Mouse (Mus musculus): ENCODE results near the gene Ext2. TPM values are rescaled to one million over a fixed set of nuclear protein-coding genes. Genes with fewer than 3 reads are reported as not detected.

Ext2 gene
- polyA plus RNA-seq, 1 experiment from 2014 or later: 69.8 TPM

GRCm38 (mm10) chr2:93647051-93647923 is 175.1 kb downstream of the Ext2 start:
- H3K27ac ChIP-seq (replicated peaks; ENCODE audit: low read depth, low read length): peak overlapping the region; percentile 47; the same call in 1 of the 2 replicates
- ATAC-seq (ENCODE audit: insufficient number of reproducible peaks, low FRiP score, low TSS enrichment, low read depth) (no peak), DNase-seq (ENCODE audit: low spot score) (peak; percentile 75)
- peak overlapping the region; percentile 82 for H3K4me2 ChIP-seq (ENCODE audit: low read depth, severe bottlenecking)
- no peaks in the 10 kb centered on the region for H3K9me3 ChIP-seq (ENCODE audit: control insufficient read depth, low read length)
- no peaks in the 10 kb centered on the region for H3K36me3 ChIP-seq (ENCODE audit: control insufficient read depth, insufficient read depth, low read length)
- peaks cover 29% of the 10 kb centered on the region for H3K4me1 ChIP-seq (ENCODE audit: control insufficient read depth, insufficient read depth, low read length)
- peak overlapping the region; percentile 72 for H3K4me3 ChIP-seq (ENCODE audit: low read depth, low read length)
- H3K9ac ChIP-seq (ENCODE audit: low read length): peak overlapping the region; percentile 61
- peaks cover 55% of the 10 kb centered on the region for H3K27me3 ChIP-seq (ENCODE audit: control insufficient read depth, insufficient read depth, low read length)
- WGBS: under 1% methylated on average over 44 of the region's 44 CpGs

GRCm38 (mm10) chr2:93645626-93646320 is 176.6 kb downstream of the Ext2 start:
- DNase-seq (ENCODE audit: low spot score) (peak; percentile 73), ATAC-seq (ENCODE audit: insufficient number of reproducible peaks, low FRiP score, low TSS enrichment, low read depth) (no peak)
- peaks cover 38% of the 10 kb centered on the region for H3K4me1 ChIP-seq (ENCODE audit: control insufficient read depth, insufficient read depth, low read length)
- peak overlapping the region; percentile 82 for H3K4me2 ChIP-seq (ENCODE audit: low read depth, severe bottlenecking)
- H3K9me3 ChIP-seq (ENCODE audit: control insufficient read depth, low read length): no peaks in the 10 kb centered on the region
- H3K27ac ChIP-seq (replicated peaks; ENCODE audit: low read depth, low read length): 0 out of 2 replicates have a peak overlapping the region, but pooled peaks have one; percentile 36
- no peaks in the 10 kb centered on the region for H3K36me3 ChIP-seq (ENCODE audit: control insufficient read depth, insufficient read depth, low read length)
- peak overlapping the region; percentile 72 for H3K4me3 ChIP-seq (ENCODE audit: low read depth, low read length)
- H3K27me3 ChIP-seq (ENCODE audit: control insufficient read depth, insufficient read depth, low read length): peaks cover 65% of the 10 kb centered on the region
- peak overlapping the region; percentile 64 for H3K9ac ChIP-seq (ENCODE audit: low read length)
- 2% methylated on average over 33 of the region's 33 CpGs for whole genome bisulfite sequencing

- Histone ChIP-seq H3K9ac (ENCODE audit: low read length) (peak overlapping the region; percentile 64), H3K27ac (replicated peaks; ENCODE audit: low read depth, low read length) (0 out of 2 replicates have a peak overlapping the region, but pooled peaks have one; percentile 36), H3K27me3 (ENCODE audit: control insufficient read depth, insufficient read depth, low read length) (peaks cover 70% of the 10 kb centered on the region), H3K4me1 (ENCODE audit: control insufficient read depth, insufficient read depth, low read length) (peaks cover 43% of the 10 kb centered on the region), H3K4me3 (ENCODE audit: low read depth, low read length) (peak overlapping the region; percentile 72), H3K36me3 (ENCODE audit: control insufficient read depth, insufficient read depth, low read length) (no peaks in the 10 kb centered on the region), H3K4me2 (ENCODE audit: low read depth, severe bottlenecking) (peak overlapping the region; percentile 82), H3K9me3 (ENCODE audit: control insufficient read depth, low read length) (no peaks in the 10 kb centered on the region)
- ATAC-seq (ENCODE audit: insufficient number of reproducible peaks, low FRiP score, low TSS enrichment, low read depth) (no peak), DNase-seq (ENCODE audit: low spot score) (peak; percentile 63)
- WGBS: 4% methylated on average over 10 of the region's 10 CpGs
Measured at GRCm38 (mm10) chr2:93645197-93645596, 177.2 kb downstream of the Ext2 start.

GRCm38 (mm10) chr2:93644731-93645130 is 177.6 kb downstream of the Ext2 start:
- H3K4me1 ChIP-seq (ENCODE audit: control insufficient read depth, insufficient read depth, low read length): peaks cover 46% of the 10 kb centered on the region
- H3K4me2 ChIP-seq (ENCODE audit: low read depth, severe bottlenecking): peak overlapping the region; percentile 82
- DNase-seq (ENCODE audit: low spot score): peak; percentile 54
- H3K9me3 ChIP-seq (ENCODE audit: control insufficient read depth, low read length): no peaks in the 10 kb centered on the region
- H3K4me3 ChIP-seq (ENCODE audit: low read depth, low read length): peak overlapping the region; percentile 72
- no peak overlapping the region for H3K27ac ChIP-seq (replicated peaks; ENCODE audit: low read depth, low read length)
- 8% methylated on average over 6 of the region's 6 CpGs for whole genome bisulfite sequencing
- no peaks in the 10 kb centered on the region for H3K36me3 ChIP-seq (ENCODE audit: control insufficient read depth, insufficient read depth, low read length)
- peak overlapping the region; percentile 94 for H3K9ac ChIP-seq (ENCODE audit: low read length)
- ATAC-seq (ENCODE audit: insufficient number of reproducible peaks, low FRiP score, low TSS enrichment, low read depth): no peak
- H3K27me3 ChIP-seq (ENCODE audit: control insufficient read depth, insufficient read depth, low read length): peaks cover 67% of the 10 kb centered on the region

GRCm38 (mm10) chr2:93644234-93644633 is 178.1 kb downstream of the Ext2 start:
- Histone ChIP-seq H3K27me3 (ENCODE audit: control insufficient read depth, insufficient read depth, low read length) (peaks cover 62% of the 10 kb centered on the region), H3K36me3 (ENCODE audit: control insufficient read depth, insufficient read depth, low read length) (no peaks in the 10 kb centered on the region), H3K9ac (ENCODE audit: low read length) (peak overlapping the region; percentile 94), H3K4me1 (ENCODE audit: control insufficient read depth, insufficient read depth, low read length) (peaks cover 49% of the 10 kb centered on the region), H3K9me3 (ENCODE audit: control insufficient read depth, low read length) (no peaks in the 10 kb centered on the region), H3K27ac (replicated peaks; ENCODE audit: low read depth, low read length) (no peak overlapping the region), H3K4me2 (ENCODE audit: low read depth, severe bottlenecking) (peak overlapping the region; percentile 82), H3K4me3 (ENCODE audit: low read depth, low read length) (peak overlapping the region; percentile 72)
- DNase-seq (ENCODE audit: low spot score) (peak; percentile 38), ATAC-seq (ENCODE audit: insufficient number of reproducible peaks, low FRiP score, low TSS enrichment, low read depth) (no peak)
- 20% methylated on average over 4 of the region's 4 CpGs for WGBS

- H3K27ac ChIP-seq (replicated peaks; ENCODE audit: low read depth, low read length): peak overlapping the region; percentile 95
- WGBS: 0% methylated on average over 28 of the region's 28 CpGs
Measured at GRCm38 (mm10) chr2:93643403-93643780, 179.0 kb downstream of the Ext2 start.

GRCm38 (mm10) chr2:93634609-93635008 is 187.8 kb downstream of the Ext2 start:
- Histone ChIP-seq H3K27ac (replicated peaks; ENCODE audit: low read depth, low read length) (no peak overlapping the region), H3K27me3 (ENCODE audit: control insufficient read depth, insufficient read depth, low read length) (peaks cover 25% of the 10 kb centered on the region; the same call in 1 of the 2 replicates), H3K36me3 (ENCODE audit: control insufficient read depth, insufficient read depth, low read length) (no peaks in the 10 kb centered on the region), H3K4me3 (ENCODE audit: low read depth, low read length) (no peak overlapping the region), H3K9ac (ENCODE audit: low read length) (no peak overlapping the region), H3K4me2 (ENCODE audit: low read depth, severe bottlenecking) (no peak overlapping the region), H3K4me1 (ENCODE audit: control insufficient read depth, insufficient read depth, low read length) (peaks cover 8% of the 10 kb centered on the region), H3K9me3 (ENCODE audit: control insufficient read depth, low read length) (no peaks in the 10 kb centered on the region)
- ATAC-seq (ENCODE audit: insufficient number of reproducible peaks, low FRiP score, low TSS enrichment, low read depth) (no peak), DNase-seq (ENCODE audit: low spot score) (no peak)
- 87% methylated on average over 4 of the region's 4 CpGs for WGBS

More at GRCm38 (mm10) chr2:93643403-93643780, 179.0 kb downstream of the Ext2 start:
- ATAC-seq (ENCODE audit: insufficient number of reproducible peaks, low FRiP score, low TSS enrichment, low read depth) (no peak), DNase-seq (ENCODE audit: low spot score) (peak; percentile 66)
- H3K27me3 ChIP-seq (ENCODE audit: control insufficient read depth, insufficient read depth, low read length): peaks cover 57% of the 10 kb centered on the region
- no peaks in the 10 kb centered on the region for H3K9me3 ChIP-seq (ENCODE audit: control insufficient read depth, low read length)
- peak overlapping the region; percentile 94 for H3K9ac ChIP-seq (ENCODE audit: low read length)
- peaks cover 48% of the 10 kb centered on the region for H3K4me1 ChIP-seq (ENCODE audit: control insufficient read depth, insufficient read depth, low read length)
- peak overlapping the region; percentile 82 for H3K4me2 ChIP-seq (ENCODE audit: low read depth, severe bottlenecking)
- H3K36me3 ChIP-seq (ENCODE audit: control insufficient read depth, insufficient read depth, low read length): no peaks in the 10 kb centered on the region
- peak overlapping the region; percentile 72 for H3K4me3 ChIP-seq (ENCODE audit: low read depth, low read length)

GRCm38 (mm10) chr2:93624665-93625408 is 197.5 kb downstream of the Ext2 start:
- peaks cover 32% of the 10 kb centered on the region for H3K4me1 ChIP-seq (ENCODE audit: control insufficient read depth, insufficient read depth, low read length)
- peak; percentile 73 for ATAC-seq (ENCODE audit: insufficient number of reproducible peaks, low FRiP score, low TSS enrichment, low read depth)

More at GRCm38 (mm10) chr2:93624665-93625408, 197.5 kb downstream of the Ext2 start:
- Histone ChIP-seq H3K4me2 (ENCODE audit: low read depth, severe bottlenecking) (peak overlapping the region; percentile 28; the same call in 1 of the 2 replicates), H3K9me3 (ENCODE audit: control insufficient read depth, low read length) (no peaks in the 10 kb centered on the region), H3K36me3 (ENCODE audit: control insufficient read depth, insufficient read depth, low read length) (no peaks in the 10 kb centered on the region), H3K4me3 (ENCODE audit: low read depth, low read length) (no peak overlapping the region), H3K27me3 (ENCODE audit: control insufficient read depth, insufficient read depth, low read length) (no peaks in the 10 kb centered on the region), H3K9ac (ENCODE audit: low read length) (no peak overlapping the region), H3K27ac (replicated peaks; ENCODE audit: low read depth, low read length) (peak overlapping the region; percentile 36; the same call in 1 of the 2 replicates)
- peak; percentile 85 for DNase-seq (ENCODE audit: low spot score)
- WGBS: 3% methylated on average over 13 of the region's 13 CpGs
